Mouse (Mus musculus) forebrain, embryonic 16.5 days (tissue): ENCODE results near the gene Olfr10. TPM values are rescaled to one million over a fixed set of nuclear protein-coding genes. Genes with fewer than 3 reads are reported as not detected.

Experiments
- ATAC-seq: fragments of 200-750 bp; cut with Nextera tagmentation; 2 replicates; pipeline ENCODE4 v1.8.0; 2017; ENCODE audit warnings: mild to moderate bottlenecking, moderate library complexity
- H3K27ac ChIP-seq: fragments of 300-500 bp; sonication (generic); 2 replicates; pipeline ENCODE4 v1.5.1; 2014; ENCODE audit warnings: low read length, control low read depth
- H3K27me3 ChIP-seq: fragments of 300-500 bp; sonication (generic); replicated peaks from 2 replicates; pipeline ENCODE4 v1.6.1; 2014; ENCODE audit warnings: low read length; ENCODE audit not compliant: control insufficient read depth, insufficient read depth
- H3K36me3 ChIP-seq: fragments of 300-500 bp; sonication (generic); 2 replicates; pipeline ENCODE4 v1.6.1; 2014; ENCODE audit not compliant: control insufficient read depth, insufficient read depth
- H3K4me1 ChIP-seq: fragments of 300-500 bp; sonication (generic); replicated peaks from 2 replicates; pipeline ENCODE4 v1.6.1; 2014; ENCODE audit warnings: low read length; ENCODE audit not compliant: control insufficient read depth, insufficient read depth
- H3K4me2 ChIP-seq: fragments of 300-500 bp; sonication (generic); 2 replicates; pipeline ENCODE4 v1.6.1; 2014; ENCODE audit warnings: mild to moderate bottlenecking, low read length, control low read depth
- H3K4me3 ChIP-seq: fragments of 300-500 bp; sonication (generic); replicated peaks from 2 replicates; pipeline ENCODE4 v1.5.1; 2014; ENCODE audit warnings: mild to moderate bottlenecking, low read length, control low read depth
- H3K9ac ChIP-seq: fragments of 300-500 bp; sonication (generic); replicated peaks from 2 replicates; pipeline ENCODE4 v1.6.1; 2014; ENCODE audit warnings: low read depth, low read length, control low read depth
- H3K9me3 ChIP-seq: fragments of 300-500 bp; sonication (generic); 2 replicates; pipeline ENCODE4 v1.6.1; 2016; ENCODE audit warnings: low read length; ENCODE audit not compliant: control insufficient read depth
- WGBS: fragments of 180-500 bp; shearing (Covaris S2); extraction: QIAGEN DNeasy Blood & Tissue Kit; methylation state at CpG from one replicate; pipeline ENCODE4 v1.1.7; 2014; 5-methylcytosine and 5-hydroxymethylcytosine counted together
- polyA plus RNA-seq: library from polyadenylated mRNA; unstranded; fragments of >200 nt; fragmentation: Nextera tagmentation; extraction: Ambion mirVana; gene quantifications from 2 replicates; pipeline ENCODE4 v1.2.1, GENCODE M21; 2015

The Olfr10 gene
- not detected in 2 replicates for polyA plus RNA-seq

DNA sequence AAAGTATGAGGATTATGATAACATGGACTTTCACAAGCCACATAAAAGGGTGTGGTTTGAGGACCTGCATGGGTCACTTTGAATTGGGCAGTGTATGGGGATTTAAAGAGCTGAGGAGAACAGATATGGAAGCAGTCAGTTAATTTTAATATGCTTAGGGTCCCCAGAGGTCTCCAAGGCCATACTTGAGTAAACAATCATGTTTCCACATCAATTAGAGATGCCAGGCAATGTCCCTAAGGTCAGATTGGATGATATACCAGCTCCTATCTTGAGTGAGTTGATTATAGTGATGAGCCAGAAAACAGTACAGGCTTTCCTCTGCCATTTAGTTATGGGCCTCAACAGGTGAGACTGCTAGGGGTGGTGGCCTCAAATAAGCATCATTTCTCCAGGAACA is at the start of gene Olfr10:
TSS of gene Olfr10 (plus strand) at position 301 of the 400 bp plus-strand sequence.
- Histone ChIP-seq H3K36me3 (no peaks in the 10 kb centered on the region), H3K4me2 (no peak within 1 kb of the TSS), H3K4me3 (no peak within 1 kb of the TSS), H3K27ac (no peak within 1 kb of the TSS), H3K27me3 (no peaks in the 10 kb centered on the region), H3K9me3 (no peaks in the 10 kb centered on the region), H3K4me1 (no peaks in the 10 kb centered on the region), H3K9ac (no peak within 1 kb of the TSS)
- no peak for ATAC-seq

DNA sequence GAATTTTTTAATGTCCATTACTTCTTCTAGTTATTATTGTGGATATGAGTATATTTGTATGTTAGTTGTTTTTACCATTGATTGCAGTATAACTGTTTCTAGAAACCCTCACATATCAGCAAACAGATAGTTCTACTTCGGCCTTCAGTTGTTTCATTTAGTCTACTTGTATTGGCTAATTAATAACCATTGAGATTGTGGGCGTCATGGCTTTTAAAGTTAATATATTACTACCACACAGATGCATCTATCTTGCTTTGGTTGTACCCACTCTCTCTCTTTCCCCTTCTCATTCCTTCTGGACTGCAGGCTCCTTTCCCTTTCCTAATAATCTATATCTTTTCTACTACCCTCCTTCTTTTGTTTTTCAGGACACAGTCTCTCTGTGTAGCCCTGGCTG is 45.2 kb upstream of the Olfr10 start:
- H3K27me3 ChIP-seq: no peaks in the 10 kb centered on the region
- no peak overlapping the region for H3K4me2 ChIP-seq
- H3K4me3 ChIP-seq: no peak overlapping the region
- no peaks in the 10 kb centered on the region for H3K9me3 ChIP-seq
- H3K4me1 ChIP-seq: no peaks in the 10 kb centered on the region
- no peak overlapping the region for H3K9ac ChIP-seq
- ATAC-seq: no peak
- no peak overlapping the region for H3K27ac ChIP-seq
- WGBS: 96% methylated on average over 2 of the region's 2 CpGs
- peaks cover 5% of the 10 kb centered on the region for H3K36me3 ChIP-seq

DNA sequence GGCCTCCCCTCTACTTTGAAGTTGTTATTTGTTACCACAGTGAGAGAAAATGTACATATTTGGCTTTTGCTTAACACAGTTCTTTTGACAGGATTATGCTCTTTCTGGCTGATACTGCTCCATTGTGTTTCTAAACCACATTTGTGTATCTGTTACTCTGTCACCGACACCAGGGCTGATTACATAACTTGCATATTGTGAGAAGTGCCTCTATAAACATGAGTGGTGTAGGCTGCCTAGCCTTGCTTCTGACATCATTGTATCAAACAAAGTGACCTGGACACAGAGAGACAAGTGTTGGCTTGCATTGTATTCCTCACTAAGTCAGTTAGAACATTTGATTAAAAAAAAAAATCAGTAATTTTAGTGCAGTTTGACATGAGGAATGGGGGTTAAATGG is 44.7 kb upstream of the Olfr10 start:
- no peak overlapping the region for H3K4me2 ChIP-seq
- H3K9ac ChIP-seq: no peak overlapping the region
- no peaks in the 10 kb centered on the region for H3K9me3 ChIP-seq
- no peaks in the 10 kb centered on the region for H3K4me1 ChIP-seq
- H3K27ac ChIP-seq: no peak overlapping the region
- H3K4me3 ChIP-seq: no peak overlapping the region
- no peaks in the 10 kb centered on the region for H3K27me3 ChIP-seq
- no peak for ATAC-seq
- WGBS: 83% methylated on average over 1 of the region's 1 CpGs
- peaks cover 5% of the 10 kb centered on the region for H3K36me3 ChIP-seq

DNA sequence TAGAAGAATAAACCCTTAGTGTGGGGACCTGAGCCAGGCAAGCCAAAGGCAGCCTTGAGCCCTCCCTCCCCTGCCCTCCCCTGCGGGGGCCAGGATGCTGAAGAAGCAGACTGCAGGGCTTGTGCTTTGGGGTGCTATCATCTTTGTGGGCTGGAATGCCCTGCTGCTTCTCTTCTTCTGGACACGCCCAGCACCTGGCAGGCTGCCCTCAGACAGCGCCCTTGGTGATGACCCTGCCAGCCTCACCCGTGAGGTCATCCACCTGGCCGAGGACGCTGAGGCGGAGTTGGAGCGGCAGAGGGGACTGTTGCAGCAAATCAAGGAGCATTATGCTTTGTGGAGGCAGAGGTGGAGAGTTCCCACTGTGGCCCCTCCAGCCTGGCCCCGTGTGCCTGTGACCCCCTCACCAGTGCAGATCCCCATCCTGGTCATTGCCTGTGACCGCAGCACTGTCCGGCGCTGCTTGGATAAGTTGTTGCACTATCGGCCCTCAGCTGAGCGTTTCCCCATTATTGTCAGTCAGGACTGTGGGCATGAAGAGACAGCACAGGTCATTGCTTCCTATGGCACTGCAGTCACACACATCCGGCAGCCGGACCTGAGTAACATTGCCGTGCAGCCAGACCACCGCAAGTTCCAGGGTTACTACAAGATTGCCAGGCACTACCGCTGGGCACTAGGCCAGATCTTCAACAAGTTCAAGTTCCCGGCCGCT is 43.8 kb upstream of the Olfr10 start:
- Histone ChIP-seq H3K4me3 (no peak overlapping the region), H3K9ac (no peak overlapping the region), H3K4me2 (no peak overlapping the region), H3K36me3 (peaks cover 5% of the 10 kb centered on the region), H3K27me3 (no peaks in the 10 kb centered on the region), H3K4me1 (no peaks in the 10 kb centered on the region), H3K9me3 (no peaks in the 10 kb centered on the region), H3K27ac (no peak overlapping the region)
- ATAC-seq: no peak
- WGBS: 91% methylated on average over 21 of the region's 21 CpGs

DNA sequence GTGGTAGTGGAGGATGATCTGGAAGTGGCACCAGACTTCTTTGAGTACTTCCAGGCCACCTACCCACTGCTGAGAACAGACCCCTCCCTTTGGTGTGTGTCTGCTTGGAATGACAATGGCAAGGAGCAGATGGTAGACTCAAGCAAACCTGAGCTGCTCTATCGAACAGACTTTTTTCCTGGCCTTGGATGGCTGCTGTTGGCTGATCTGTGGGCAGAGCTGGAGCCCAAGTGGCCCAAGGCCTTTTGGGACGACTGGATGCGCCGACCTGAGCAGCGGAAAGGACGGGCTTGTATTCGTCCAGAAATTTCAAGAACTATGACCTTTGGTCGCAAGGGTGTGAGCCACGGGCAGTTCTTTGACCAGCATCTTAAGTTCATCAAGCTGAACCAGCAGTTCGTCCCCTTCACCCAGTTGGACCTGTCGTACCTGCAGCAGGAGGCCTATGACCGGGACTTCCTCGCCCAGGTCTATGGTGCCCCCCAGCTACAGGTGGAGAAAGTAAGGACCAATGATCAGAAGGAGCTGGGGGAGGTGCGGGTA is 43.2 kb upstream of the Olfr10 start:
- Histone ChIP-seq H3K27ac (no peak overlapping the region), H3K9ac (no peak overlapping the region), H3K4me1 (no peaks in the 10 kb centered on the region), H3K9me3 (no peaks in the 10 kb centered on the region), H3K4me2 (no peak overlapping the region), H3K4me3 (no peak overlapping the region), H3K36me3 (peaks cover 5% of the 10 kb centered on the region), H3K27me3 (no peaks in the 10 kb centered on the region)
- ATAC-seq: no peak
- WGBS: 95% methylated on average over 14 of the region's 14 CpGs

DNA sequence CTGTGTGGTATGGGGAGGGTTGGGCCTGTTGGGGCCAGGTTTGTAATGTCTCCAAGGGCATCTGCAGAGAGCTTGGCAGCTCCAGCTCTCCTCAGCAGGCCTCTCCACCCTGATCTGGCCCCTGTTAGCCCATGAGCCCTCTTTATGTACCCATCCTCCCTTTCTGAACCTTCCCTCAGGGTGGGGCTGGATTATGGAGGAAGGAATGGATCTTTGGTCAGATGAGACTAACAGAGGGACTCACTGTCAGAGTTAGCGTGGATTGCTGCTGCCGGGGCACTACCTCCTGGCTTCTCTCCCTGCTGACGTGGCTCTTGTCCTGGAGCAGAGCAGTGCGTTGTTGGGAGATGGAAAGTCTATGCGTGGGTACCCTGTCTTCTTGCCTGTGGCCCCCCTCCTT is 42.3 kb upstream of the Olfr10 start:
- H3K36me3 ChIP-seq: peaks cover 5% of the 10 kb centered on the region
- no peak overlapping the region for H3K27ac ChIP-seq
- no peak overlapping the region for H3K9ac ChIP-seq
- H3K4me2 ChIP-seq: no peak overlapping the region
- no peak overlapping the region for H3K4me3 ChIP-seq
- H3K9me3 ChIP-seq: no peaks in the 10 kb centered on the region
- H3K27me3 ChIP-seq: no peaks in the 10 kb centered on the region
- WGBS: 90% methylated on average over 5 of the region's 5 CpGs
- no peaks in the 10 kb centered on the region for H3K4me1 ChIP-seq
- no peak for ATAC-seq

DNA sequence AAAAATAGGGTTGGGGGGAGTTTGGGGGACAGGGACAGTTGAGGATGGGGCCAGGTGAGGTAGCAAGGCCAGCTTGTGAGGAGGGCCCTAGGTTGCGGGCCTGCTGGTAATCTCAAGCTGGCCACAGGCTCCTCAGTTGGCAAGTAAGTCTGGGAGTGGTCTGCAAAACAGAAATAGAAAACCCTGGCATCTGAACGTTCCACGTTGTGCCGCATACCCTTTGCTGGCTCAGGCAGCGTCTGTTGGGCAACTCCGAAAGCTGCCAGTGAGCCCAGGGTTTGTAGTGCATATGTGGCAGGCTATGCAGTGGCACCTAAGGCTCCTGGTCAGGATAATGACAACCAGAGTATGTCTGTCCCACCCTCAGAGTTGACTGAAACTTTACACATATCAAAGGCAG is 41.4 kb upstream of the Olfr10 start:
- no peak overlapping the region for H3K4me2 ChIP-seq
- no peak overlapping the region for H3K4me3 ChIP-seq
- H3K4me1 ChIP-seq: no peaks in the 10 kb centered on the region
- WGBS: 89% methylated on average over 6 of the region's 6 CpGs
- H3K9ac ChIP-seq: no peak overlapping the region
- no peak overlapping the region for H3K27ac ChIP-seq
- no peaks in the 10 kb centered on the region for H3K9me3 ChIP-seq
- H3K36me3 ChIP-seq: peaks cover 5% of the 10 kb centered on the region
- no peaks in the 10 kb centered on the region for H3K27me3 ChIP-seq
- no peak for ATAC-seq

DNA sequence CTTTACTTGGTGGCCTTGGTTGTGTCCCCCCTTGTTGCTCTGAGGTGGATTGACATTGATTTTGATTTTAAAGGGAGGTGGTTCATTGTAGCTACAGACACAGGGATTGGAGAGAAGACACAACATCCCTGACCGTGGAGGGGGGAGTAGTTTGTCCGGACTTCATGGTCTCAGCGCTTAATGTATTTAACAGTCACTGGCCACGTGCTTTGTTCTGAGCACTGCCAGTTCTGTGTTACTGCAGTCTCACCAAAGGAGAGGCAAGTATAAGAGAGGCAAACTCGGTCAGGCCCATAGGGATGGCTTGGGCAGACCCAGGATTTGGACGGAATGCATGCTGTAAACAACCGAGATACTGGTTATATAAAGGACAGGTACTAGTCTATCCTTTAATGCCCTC is 40.5 kb upstream of the Olfr10 start:
- Histone ChIP-seq H3K9me3 (no peaks in the 10 kb centered on the region), H3K36me3 (peaks cover 5% of the 10 kb centered on the region), H3K4me1 (no peaks in the 10 kb centered on the region), H3K9ac (no peak overlapping the region), H3K27me3 (no peaks in the 10 kb centered on the region), H3K27ac (no peak overlapping the region), H3K4me2 (no peak overlapping the region), H3K4me3 (no peak overlapping the region)
- 91% methylated on average over 7 of the region's 7 CpGs for WGBS
- ATAC-seq: no peak

DNA sequence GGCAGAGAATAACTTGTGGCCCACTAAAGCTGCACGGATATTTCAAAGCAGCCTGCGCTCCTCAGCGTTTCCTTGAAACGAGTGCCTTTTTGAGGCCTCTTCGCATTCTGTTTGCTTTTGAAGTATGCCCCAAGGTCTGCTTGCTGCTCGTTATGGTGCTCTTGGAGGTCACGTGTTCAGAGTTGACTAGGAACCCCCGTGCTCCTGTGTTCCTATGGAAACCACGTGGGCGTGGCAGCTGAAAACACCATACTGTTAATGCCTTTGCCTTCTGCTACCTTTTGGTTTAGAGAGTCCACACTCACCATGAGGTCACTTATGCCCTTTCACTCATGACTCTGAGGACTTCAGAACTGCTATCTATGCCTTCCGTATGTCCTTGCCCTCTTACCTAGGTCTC is 39.9 kb upstream of the Olfr10 start:
- H3K4me2 ChIP-seq: no peak overlapping the region
- WGBS: 63% methylated on average over 11 of the region's 11 CpGs
- H3K4me1 ChIP-seq: no peaks in the 10 kb centered on the region
- no peak overlapping the region for H3K9ac ChIP-seq
- peaks cover 4% of the 10 kb centered on the region for H3K36me3 ChIP-seq
- H3K4me3 ChIP-seq: no peak overlapping the region
- no peaks in the 10 kb centered on the region for H3K27me3 ChIP-seq
- ATAC-seq: no peak
- H3K27ac ChIP-seq: no peak overlapping the region
- H3K9me3 ChIP-seq: no peaks in the 10 kb centered on the region

DNA sequence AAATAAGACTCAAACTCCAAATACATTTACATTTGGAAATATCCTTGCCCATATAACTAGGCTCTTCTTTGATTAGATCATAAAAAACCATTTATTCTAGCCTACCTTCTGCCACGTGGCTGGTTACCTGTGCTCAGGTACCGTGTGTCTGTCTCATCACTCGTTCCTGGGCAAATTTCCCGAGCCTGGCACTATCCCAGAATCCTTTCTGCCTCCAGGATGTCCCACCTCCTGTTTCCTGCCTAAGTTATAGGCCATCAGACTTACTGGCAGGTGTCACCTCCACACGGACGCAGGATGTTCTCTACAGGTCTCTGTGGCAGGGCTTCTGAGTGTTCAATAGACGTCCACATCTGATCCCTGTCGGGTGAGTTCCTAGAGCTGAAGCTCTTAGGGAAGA is 39.4 kb upstream of the Olfr10 start:
- peaks cover 3% of the 10 kb centered on the region for H3K36me3 ChIP-seq
- no peak overlapping the region for H3K27ac ChIP-seq
- H3K4me2 ChIP-seq: no peak overlapping the region
- no peaks in the 10 kb centered on the region for H3K9me3 ChIP-seq
- ATAC-seq: no peak
- H3K4me1 ChIP-seq: no peaks in the 10 kb centered on the region
- no peak overlapping the region for H3K9ac ChIP-seq
- no peaks in the 10 kb centered on the region for H3K27me3 ChIP-seq
- no peak overlapping the region for H3K4me3 ChIP-seq
- 83% methylated on average over 8 of the region's 8 CpGs for WGBS
